Mouse (Mus musculus): ENCODE measurements around the gene Gm44511. TPM values are rescaled to one million over a fixed set of nuclear protein-coding genes. Genes with fewer than 3 reads are reported as not detected.
"Not testable (repeated sequence)": the region's sequence is repeated elsewhere in the genome, so short reads cannot be mapped to it uniquely, and the experiment has no call there.

Gm44511 gene
- total and polyA plus RNA-seq, 3 experiments, result not detected

DNA sequence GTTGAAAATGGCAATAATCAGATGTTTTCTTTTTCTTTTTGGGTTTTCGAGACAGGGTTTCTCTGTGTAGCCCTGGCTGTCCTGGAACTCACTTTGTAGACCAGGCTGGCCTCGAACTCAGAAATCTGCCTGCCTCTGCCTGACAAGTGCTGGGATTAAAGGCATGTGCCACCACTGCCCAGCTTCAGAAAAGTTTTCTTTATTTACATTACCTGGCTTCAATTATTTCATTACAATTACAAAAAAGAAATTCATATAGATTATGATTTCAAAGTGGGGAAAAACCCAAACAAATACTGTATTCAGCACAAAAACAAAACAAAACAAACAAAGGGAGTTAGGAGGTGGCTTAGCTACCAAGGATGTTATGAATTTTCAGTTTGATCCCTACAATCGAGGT lies 14.6 kb upstream of the Gm44511 start:
- H3K27ac ChIP-seq (ENCODE audit: control insufficient read depth, low read depth, low read length); H3K9ac ChIP-seq (ENCODE audit: control insufficient read depth, low read depth, low read length, poor library complexity, severe bottlenecking); H3K4me3 ChIP-seq (ENCODE audit: control insufficient read depth in 1 of 2, insufficient read depth in 1 of 2, low read depth in 2 of 2, low read length in 2 of 2); H3K27me3 ChIP-seq (ENCODE audit: control insufficient read depth in 1 of 2, insufficient read depth in 2 of 2, low read length in 2 of 2); H3K9me3 ChIP-seq (replicated peaks; ENCODE audit: insufficient read depth, low read length); H3K79me2 ChIP-seq (ENCODE audit: control insufficient read depth, insufficient read depth, low read length, poor library complexity): not testable (repeated sequence)
- peak; percentile 98 for TF ChIP-seq TBP (IDR thresholded peaks at IDR 0.05; ENCODE audit: low read depth, low read length)
- peak; percentile 45 for DNase-seq (ENCODE audit: low read depth, low spot score)
- Histone ChIP-seq H3K36me3 (ENCODE audit: control insufficient read depth in 1 of 2, insufficient read depth in 2 of 2, low read length in 2 of 2) (peaks cover 0 to 11% of the 10 kb centered on the region in 2 experiments; a peak in 2 of 4 replicates), H3K4me1 (ENCODE audit: control insufficient read depth in 1 of 2, insufficient read depth in 2 of 2, low read length in 2 of 2) (peaks cover 2 to 14% of the 10 kb centered on the region in 2 experiments; a peak in 3 of 4 replicates)

DNA sequence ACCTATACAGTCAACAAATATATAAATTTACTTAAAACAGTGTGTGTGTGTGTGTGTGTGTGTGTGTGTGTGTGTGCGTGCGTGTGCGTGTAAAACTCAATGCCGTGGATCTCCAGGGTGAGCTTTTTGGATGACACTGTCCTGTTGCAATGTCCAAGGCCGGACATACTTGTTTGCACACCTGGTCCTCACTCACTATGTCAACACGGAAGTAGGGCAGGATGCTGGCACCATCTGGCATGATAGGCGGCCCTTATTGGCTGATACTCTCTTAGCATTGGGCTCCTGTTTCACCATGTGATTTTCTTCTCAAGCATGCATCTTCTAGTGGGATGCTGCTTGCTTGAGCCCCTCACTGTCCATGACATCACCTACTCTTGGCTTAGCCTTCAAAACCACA lies 13.8 kb upstream of the Gm44511 start:
- no peak overlapping the region for H3K27ac ChIP-seq (ENCODE audit: control insufficient read depth, low read depth, low read length)
- peaks cover 0 to 19% of the 10 kb centered on the region in 2 experiments; a peak in 3 of 4 replicates for H3K4me1 ChIP-seq (ENCODE audit: control insufficient read depth in 1 of 2, insufficient read depth in 2 of 2, low read length in 2 of 2)
- H3K9me3 ChIP-seq (replicated peaks; ENCODE audit: insufficient read depth, low read length), result no peaks in the 10 kb centered on the region
- peak overlapping the region; percentile 46 to 62; a peak in 3 of 4 replicates for H3K4me3 ChIP-seq (ENCODE audit: control insufficient read depth in 1 of 2, insufficient read depth in 1 of 2, low read depth in 2 of 2, low read length in 2 of 2)
- TF ChIP-seq MAZ (IDR thresholded peaks at IDR 0.05; ENCODE audit: low read depth, low read length), result no peak
- peak; percentile 74; the same call in 1 of the 2 replicates for TF ChIP-seq ELF1 (IDR thresholded peaks at IDR 0.05; ENCODE audit: low read depth, low read length)
- TF ChIP-seq MXI1 (IDR thresholded peaks at IDR 0.05; ENCODE audit: low read depth, low read length), result peak; percentile 37; the same call in 1 of the 2 replicates
- TF ChIP-seq HCFC1 (IDR thresholded peaks at IDR 0.05; ENCODE audit: low read depth, low read length), result no peak
- peak; percentile 43; the same call in 1 of the 2 replicates for TF ChIP-seq USF1 (IDR thresholded peaks at IDR 0.05; ENCODE audit: low read depth, low read length)
- DNase-seq (ENCODE audit: low read depth, low spot score), result peak; percentile 66
- H3K27me3 ChIP-seq (ENCODE audit: control insufficient read depth in 1 of 2, insufficient read depth in 2 of 2, low read length in 2 of 2), result no peaks in the 10 kb centered on the region
- peaks cover 0 to 12% of the 10 kb centered on the region in 2 experiments; a peak in 2 of 4 replicates for H3K36me3 ChIP-seq (ENCODE audit: control insufficient read depth in 1 of 2, insufficient read depth in 2 of 2, low read length in 2 of 2)
- H3K79me2 ChIP-seq (ENCODE audit: control insufficient read depth, insufficient read depth, low read length, poor library complexity), result no peaks in the 10 kb centered on the region; the same call in 1 of the 2 replicates
- H3K9ac ChIP-seq (ENCODE audit: control insufficient read depth, low read depth, low read length, poor library complexity, severe bottlenecking), result no peak overlapping the region

DNA sequence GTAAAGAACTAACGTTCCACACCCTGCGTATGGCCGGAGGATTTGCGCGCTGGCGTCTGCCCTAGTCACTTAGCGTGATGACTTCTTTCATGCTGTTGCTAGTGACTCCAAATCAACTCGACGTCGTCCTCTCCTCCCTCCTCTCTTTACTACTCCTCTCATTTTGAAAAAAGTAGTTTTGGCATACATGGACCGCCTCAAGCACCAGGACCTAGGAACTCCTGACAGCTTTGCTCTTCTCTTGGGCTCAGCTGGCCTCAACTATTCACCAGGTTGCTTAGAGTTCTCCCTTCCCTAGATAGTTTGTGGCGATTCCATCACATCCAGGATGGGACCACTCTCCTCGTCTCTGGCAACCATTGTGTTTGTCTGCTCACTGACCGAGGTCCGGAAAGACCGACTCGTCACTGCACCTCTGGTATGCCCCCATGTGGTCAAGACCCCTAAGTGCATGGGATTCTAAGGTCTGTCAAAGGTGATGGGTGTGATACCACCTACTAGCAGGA lies 13.2 kb upstream of the Gm44511 start:
- Histone ChIP-seq H3K4me3 (ENCODE audit: control insufficient read depth in 1 of 2, insufficient read depth in 1 of 2, low read depth in 2 of 2, low read length in 2 of 2) (peak overlapping the region; percentile 46 to 62), H3K36me3 (ENCODE audit: control insufficient read depth in 1 of 2, insufficient read depth in 2 of 2, low read length in 2 of 2) (peaks cover 0 to 9% of the 10 kb centered on the region in 2 experiments; a peak in 2 of 4 replicates), H3K4me1 (ENCODE audit: control insufficient read depth in 1 of 2, insufficient read depth in 2 of 2, low read length in 2 of 2) (peaks cover 0 to 15% of the 10 kb centered on the region in 2 experiments; a peak in 2 of 4 replicates), H3K9ac (ENCODE audit: control insufficient read depth, low read depth, low read length, poor library complexity, severe bottlenecking) (peak overlapping the region; percentile 41), H3K79me2 (ENCODE audit: control insufficient read depth, insufficient read depth, low read length, poor library complexity) (no peaks in the 10 kb centered on the region; the same call in 1 of the 2 replicates), H3K27ac (ENCODE audit: control insufficient read depth, low read depth, low read length) (peak overlapping the region; percentile 58), H3K9me3 (replicated peaks; ENCODE audit: insufficient read depth, low read length) (no peaks in the 10 kb centered on the region), H3K27me3 (ENCODE audit: control insufficient read depth in 1 of 2, insufficient read depth in 2 of 2, low read length in 2 of 2) (no peaks in the 10 kb centered on the region)
- DNase-seq (ENCODE audit: low read depth, low spot score), result peak; percentile 90
- no peak for TF ChIP-seq MEF2A (IDR thresholded peaks at IDR 0.05; ENCODE audit: extremely low read depth, insufficient replicate concordance, low read depth, low read length, poor library complexity, severe bottlenecking)
- peak; percentile 59 for TF ChIP-seq SMC3 (IDR thresholded peaks at IDR 0.05; ENCODE audit: low read depth, low read length)
- 0 out of 2 replicates have a peak, but pooled peaks have one; percentile 9 for TF ChIP-seq ZNF384 (IDR thresholded peaks at IDR 0.05; ENCODE audit: low read depth, low read length)
- TF ChIP-seq HCFC1 (IDR thresholded peaks at IDR 0.05; ENCODE audit: low read depth, low read length), result peak; percentile 45; the same call in 1 of the 2 replicates
- TF ChIP-seq TCF12 (IDR thresholded peaks at IDR 0.05; ENCODE audit: low read depth, low read length), result 0 out of 2 replicates have a peak, but pooled peaks have one; percentile 14
- no peak for TF ChIP-seq E2F4 (IDR thresholded peaks at IDR 0.05; ENCODE audit: borderline replicate concordance, low read depth, low read length)
- TF ChIP-seq SIN3A (IDR thresholded peaks at IDR 0.05; ENCODE audit: low read length), result peak; percentile 49; the same call in 1 of the 2 replicates
- no peak for TF ChIP-seq TBP (IDR thresholded peaks at IDR 0.05; ENCODE audit: low read depth, low read length)
- TF ChIP-seq ETS1 (IDR thresholded peaks at IDR 0.05; ENCODE audit: low read depth, low read length), result no peak
- no peak for TF ChIP-seq MAZ (IDR thresholded peaks at IDR 0.05; ENCODE audit: low read depth, low read length)
- TF ChIP-seq RAD21 (IDR thresholded peaks at IDR 0.05; ENCODE audit: low read depth, low read length), result peak; percentile 28
- TF ChIP-seq GATA1 (IDR thresholded peaks at IDR 0.05; ENCODE audit: low read depth, low read length), result no peak
- 0 out of 2 replicates have a peak, but pooled peaks have one; percentile 24 for TF ChIP-seq ELF1 (IDR thresholded peaks at IDR 0.05; ENCODE audit: low read depth, low read length)
- no peak for TF ChIP-seq USF1 (IDR thresholded peaks at IDR 0.05; ENCODE audit: low read depth, low read length)
- TF ChIP-seq ZMIZ1 (IDR thresholded peaks at IDR 0.05; ENCODE audit: low read depth, low read length), result no peak
- TF ChIP-seq EP300 (IDR thresholded peaks at IDR 0.05; ENCODE audit: low read depth in 1 of 2, low read length in 2 of 2), result no peak
- TF ChIP-seq CTCF (IDR thresholded peaks at IDR 0.05 in 2 of 3, conservative IDR thresholded peaks at IDR 0.05 in 1 of 3; ENCODE audit: control insufficient read depth in 1 of 3, insufficient read depth in 1 of 3, low read depth in 2 of 3, low read length in 3 of 3, poor library complexity in 1 of 3, severe bottlenecking in 1 of 3), result peak; percentile 64 to 85 (median 74)
- TF ChIP-seq MYC (IDR thresholded peaks at IDR 0.05; ENCODE audit: low read depth, low read length), result 0 out of 2 replicates have a peak, but pooled peaks have one; percentile 48
- no peak for TF ChIP-seq CHD2 (IDR thresholded peaks at IDR 0.05; ENCODE audit: low read length)
- no peak for TF ChIP-seq MAFK (IDR thresholded peaks at IDR 0.05; ENCODE audit: borderline replicate concordance, low read depth, low read length)
- TF ChIP-seq JUND (IDR thresholded peaks at IDR 0.05; ENCODE audit: low read depth, low read length), result no peak
- no peak; the same call in 1 of the 2 replicates for TF ChIP-seq NELFE (IDR thresholded peaks at IDR 0.05; ENCODE audit: low read depth, low read length)
- TF ChIP-seq POLR2A (IDR thresholded peaks at IDR 0.05; ENCODE audit: control insufficient read depth in 1 of 2, insufficient read depth in 1 of 2, low read depth in 1 of 2, low read length in 2 of 2, poor library complexity in 1 of 2), result no peak
